Comparison of ENCODE assay signal across 17 mouse cellular contexts in the genomic region with DNA sequence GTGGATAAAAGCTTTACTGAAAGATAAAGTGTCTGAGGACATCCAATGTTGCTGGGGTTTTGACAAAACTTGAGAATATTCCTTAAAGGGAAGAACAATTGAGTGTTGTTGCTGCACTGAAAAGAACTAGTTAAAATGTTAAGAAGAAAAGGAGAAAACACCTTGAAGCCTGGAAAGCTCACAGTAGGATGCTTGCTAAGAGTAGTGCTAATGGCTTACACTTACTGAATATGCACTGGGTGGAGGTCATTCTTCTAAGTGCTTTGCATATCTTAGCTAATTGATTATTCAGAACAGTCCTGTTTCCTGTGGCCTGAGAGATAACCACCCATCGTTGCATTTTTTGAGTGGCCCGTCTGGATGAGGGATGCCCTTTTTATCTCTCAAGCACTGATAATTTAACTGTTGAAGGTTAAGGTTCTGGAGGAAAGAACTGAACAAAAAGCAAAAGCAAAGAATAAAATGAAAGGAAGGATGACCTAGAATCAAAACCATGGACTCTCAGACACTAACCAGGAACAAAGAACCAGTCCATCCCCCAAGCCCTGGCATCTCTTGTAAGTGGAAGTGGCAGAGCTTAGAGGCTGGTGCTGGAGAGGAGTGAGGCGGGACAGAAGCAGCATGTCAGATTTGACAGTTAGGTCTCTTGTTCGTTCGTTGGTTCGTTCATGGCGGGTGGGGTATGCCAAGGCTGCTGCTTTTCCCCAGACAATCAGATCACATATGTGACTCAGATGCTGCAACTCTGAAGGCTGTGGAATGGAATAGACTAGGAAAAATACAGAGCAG.
DNase-seq lines count a peak whose midpoint lies in the region; ATAC-seq lines count a peak whose summit lies in the region.
"Had no signal": no experiment of that assay in that cellular context is flagged by ENCODE, and none has a peak within 500 bp of the region (broad histone marks: within the 10 kb centered on the region; RNA-seq: fewer than 3 reads in every experiment).

No protein-coding gene starts in this region.

- DNase-seq in adrenal gland, adult 2 months: peak; percentile 41
- no peak for DNase-seq in adrenal gland, postnatal 4 days (ENCODE audit: low spot score in 2 of 2)
- peak; percentile 28 for DNase-seq in retina, postnatal 1 day
- no peak for DNase-seq in retina, embryonic 14.5 days (ENCODE audit: low spot score)
- DNase-seq: cerebellum, adult 2 months; heart, postnatal 10 days; kidney, adult 2 months; kidney, postnatal 36 days; left cerebral cortex, postnatal 4 days; right cerebral cortex, postnatal 25 days had no signal

- 0 out of 2 replicates have a peak, but pooled peaks have one; percentile 17 for ATAC-seq in intestine, embryonic 15.5 days
- no peak for ATAC-seq in intestine, embryonic 16.5 days
- ATAC-seq in megakaryocyte-erythroid progenitor cell, adult 5-6 weeks (replicated peaks; ENCODE audit: low FRiP score, low TSS enrichment, poor library complexity, severe bottlenecking): peak; percentile 44
- ATAC-seq in inflammation-experienced regulatory T-cells, adult 6 months: no peak

- H3K9me3 ChIP-seq in intestine, embryonic 15.5 days: no peaks in the 10 kb centered on the region
- no peaks in the 10 kb centered on the region for H3K9me3 ChIP-seq in intestine, embryonic 16.5 days (ENCODE audit: control insufficient read depth, low read length)
- H3K9me3 ChIP-seq: forebrain, embryonic 10.5 days; midbrain, embryonic 12.5 days had no signal

- H3K4me3 ChIP-seq in intestine, embryonic 15.5 days (replicated peaks): no peak overlapping the region
- no peak overlapping the region for H3K4me3 ChIP-seq in intestine, embryonic 16.5 days (ENCODE audit: low read length)
- H3K4me3 ChIP-seq: forebrain, embryonic 10.5 days; midbrain, embryonic 12.5 days had no signal

- H3K4me2 ChIP-seq in intestine, embryonic 15.5 days (replicated peaks): no peak overlapping the region
- H3K4me2 ChIP-seq in intestine, embryonic 16.5 days (ENCODE audit: low read depth, low read length): no peak overlapping the region
- H3K4me2 ChIP-seq: hindbrain, embryonic 14.5 days; midbrain, embryonic 12.5 days had no signal

- 0 out of 2 replicates have a peak, but pooled peaks cover 2% of the 10 kb centered on the region for H3K4me1 ChIP-seq in intestine, embryonic 15.5 days (replicated peaks)
- 0 out of 2 replicates have a peak, but pooled peaks cover 2% of the 10 kb centered on the region for H3K4me1 ChIP-seq in intestine, embryonic 16.5 days (ENCODE audit: control insufficient read depth, insufficient read depth, low read length)
- H3K4me1 ChIP-seq: forebrain, embryonic 10.5 days; midbrain, embryonic 12.5 days had no signal

- H3K27ac ChIP-seq in intestine, embryonic 15.5 days: no peak overlapping the region
- no peak overlapping the region for H3K27ac ChIP-seq in intestine, embryonic 16.5 days (ENCODE audit: low read length)
- H3K27ac ChIP-seq: forebrain, embryonic 10.5 days; hindbrain, embryonic 14.5 days; midbrain, embryonic 12.5 days had no signal

- no peaks in the 10 kb centered on the region for H3K27me3 ChIP-seq in intestine, embryonic 15.5 days (replicated peaks)
- H3K27me3 ChIP-seq in intestine, embryonic 16.5 days (replicated peaks; ENCODE audit: control insufficient read depth, insufficient read depth, low read length): no peaks in the 10 kb centered on the region
- H3K27me3 ChIP-seq: midbrain, embryonic 12.5 days had no signal

- no peaks in the 10 kb centered on the region for H3K36me3 ChIP-seq in intestine, embryonic 15.5 days
- H3K36me3 ChIP-seq in intestine, embryonic 16.5 days (ENCODE audit: control insufficient read depth, insufficient read depth, low read length): no peaks in the 10 kb centered on the region
- H3K36me3 ChIP-seq: midbrain, embryonic 12.5 days had no signal

- no peak overlapping the region for H3K9ac ChIP-seq in intestine, embryonic 15.5 days
- no peak overlapping the region for H3K9ac ChIP-seq in intestine, embryonic 16.5 days (ENCODE audit: low read depth, low read length)
- H3K9ac ChIP-seq: hindbrain, embryonic 14.5 days; midbrain, embryonic 12.5 days had no signal

- WGBS in intestine, embryonic 15.5 days: 52% methylated on average over 7 of the region's 7 CpGs
- 50% methylated on average over 7 of the region's 7 CpGs for WGBS in intestine, embryonic 16.5 days

Comparison
In these comparisons a context has a peak if more than half of its experiments do, and no peak if none do; other contexts are left out.
1. DNase-seq: peak in adrenal gland, adult 2 months (single experiment) and retina, postnatal 1 day (single experiment); none in adrenal gland, postnatal 4 days (0 of 2) and retina, embryonic 14.5 days (single experiment).
2. ATAC-seq: peak in intestine, embryonic 15.5 days (single experiment) and megakaryocyte-erythroid progenitor cell, adult 5-6 weeks (single experiment); none in intestine, embryonic 16.5 days (single experiment) and inflammation-experienced regulatory T-cells, adult 6 months (single experiment).